Mouse (Mus musculus) embryo, embryonic 11.5 days (tissue): ENCODE data around the gene Gm2000.
"Not testable (repeated sequence)": the region's sequence is repeated elsewhere in the genome, so short reads cannot be mapped to it uniquely, and the experiment has no call there.

Experiments used
- DNase-seq: peaks from one replicate; pipeline ENCODE4 v3.0.0-alpha.2; 2012; ENCODE audit warnings: low read depth, low spot score

The Gm2000 gene

GRCm38 (mm10) chr1:156365740-156366139 lies at the start of gene Gm2000:
TSS of gene Gm2000 (plus strand) at chr1:156366040.
- DNase-seq: no peak

- DNase-seq: no peak
Measured at GRCm38 (mm10) chr1:156323126-156323525, 42.7 kb upstream of the Gm2000 start.

- no peak for DNase-seq
Measured at GRCm38 (mm10) chr1:156340847-156341246, 25.0 kb upstream of the Gm2000 start.

- DNase-seq: no peak
Measured at GRCm38 (mm10) chr1:156344433-156344832, 21.4 kb upstream of the Gm2000 start.

GRCm38 (mm10) chr1:156345633-156346032 lies 20.2 kb upstream of the Gm2000 start:
- DNase-seq: no peak

GRCm38 (mm10) chr1:156349031-156349430 lies 16.8 kb upstream of the Gm2000 start:
- DNase-seq: no peak

GRCm38 (mm10) chr1:156350441-156350840 lies 15.4 kb upstream of the Gm2000 start:
- DNase-seq: no peak

GRCm38 (mm10) chr1:156352466-156352865 lies 13.4 kb upstream of the Gm2000 start:
- no peak for DNase-seq

- DNase-seq: no peak
Measured at GRCm38 (mm10) chr1:156381217-156381616, 15.4 kb downstream of the Gm2000 start.

- no peak for DNase-seq
Measured at GRCm38 (mm10) chr1:156386232-156386631, 20.4 kb downstream of the Gm2000 start.

- no peak for DNase-seq
Measured at GRCm38 (mm10) chr1:156386880-156387279, 21.0 kb downstream of the Gm2000 start.

GRCm38 (mm10) chr1:156393148-156393547 lies 27.3 kb downstream of the Gm2000 start:
- no peak for DNase-seq

- DNase-seq: not testable (repeated sequence)
Measured at GRCm38 (mm10) chr1:156400159-156400558, 34.3 kb downstream of the Gm2000 start.

GRCm38 (mm10) chr1:156402491-156402890 lies 36.7 kb downstream of the Gm2000 start:
- DNase-seq: no peak

- DNase-seq: no peak
Measured at GRCm38 (mm10) chr1:156403251-156403650, 37.4 kb downstream of the Gm2000 start.

GRCm38 (mm10) chr1:156408004-156408403 lies 42.2 kb downstream of the Gm2000 start:
- no peak for DNase-seq

GRCm38 (mm10) chr1:156408521-156408920 lies 42.7 kb downstream of the Gm2000 start:
- DNase-seq: no peak
